Mouse (Mus musculus) layer of hippocampus, postnatal 10 days (tissue): ENCODE measurements around the gene Med26. TPM values are rescaled to one million over a fixed set of nuclear protein-coding genes. Genes with fewer than 3 reads are reported as not detected.

Experiments
- DNase-seq, 2 experiments: peaks; one replicate each; pipeline ENCODE4 v3.0.0; 2021; ENCODE audit warnings: low spot score in 2 of 2
- total RNA-seq, 2 experiments: library from RNA; stranded (reverse); gene quantifications; 2 replicates each; pipeline ENCODE4 v1.2.3; 2021

The Med26 gene
- total RNA-seq, 2 experiments from 2014 or later: 8.9 to 9.2 TPM

DNA sequence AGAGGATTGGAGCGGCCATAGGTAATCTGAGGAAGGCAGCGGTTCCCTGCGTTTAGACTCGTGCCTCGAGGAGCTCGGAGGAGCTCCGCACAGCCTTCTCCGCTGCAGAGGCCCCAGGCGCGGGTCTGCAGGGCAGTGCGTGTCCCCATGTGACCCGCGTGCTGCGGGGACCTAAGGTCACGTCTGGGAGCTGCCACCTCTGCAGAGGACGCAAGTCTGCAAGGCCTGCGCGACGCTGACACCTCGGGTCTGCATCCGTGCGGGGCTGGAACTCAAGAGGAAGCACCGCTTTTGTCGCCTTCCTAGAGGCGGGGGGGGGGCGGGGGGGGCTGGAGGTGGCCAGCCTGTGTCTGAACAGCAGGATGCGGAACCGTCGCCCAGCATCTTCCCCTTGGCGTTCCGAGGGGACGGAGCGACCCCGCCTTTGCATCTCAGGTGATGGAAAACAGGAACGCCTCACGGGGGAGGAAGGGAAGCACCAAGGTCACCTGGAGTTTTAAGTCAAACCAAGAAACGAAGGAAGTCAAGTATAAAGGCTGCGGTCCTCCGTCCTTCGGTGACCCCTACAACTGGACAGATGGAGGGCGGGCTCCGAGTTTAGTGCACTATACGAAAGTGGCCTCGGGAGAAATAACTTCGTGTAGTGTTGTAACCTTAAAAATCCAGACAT is 709 bp upstream of the Med26 start:
- no peak for DNase-seq

DNA sequence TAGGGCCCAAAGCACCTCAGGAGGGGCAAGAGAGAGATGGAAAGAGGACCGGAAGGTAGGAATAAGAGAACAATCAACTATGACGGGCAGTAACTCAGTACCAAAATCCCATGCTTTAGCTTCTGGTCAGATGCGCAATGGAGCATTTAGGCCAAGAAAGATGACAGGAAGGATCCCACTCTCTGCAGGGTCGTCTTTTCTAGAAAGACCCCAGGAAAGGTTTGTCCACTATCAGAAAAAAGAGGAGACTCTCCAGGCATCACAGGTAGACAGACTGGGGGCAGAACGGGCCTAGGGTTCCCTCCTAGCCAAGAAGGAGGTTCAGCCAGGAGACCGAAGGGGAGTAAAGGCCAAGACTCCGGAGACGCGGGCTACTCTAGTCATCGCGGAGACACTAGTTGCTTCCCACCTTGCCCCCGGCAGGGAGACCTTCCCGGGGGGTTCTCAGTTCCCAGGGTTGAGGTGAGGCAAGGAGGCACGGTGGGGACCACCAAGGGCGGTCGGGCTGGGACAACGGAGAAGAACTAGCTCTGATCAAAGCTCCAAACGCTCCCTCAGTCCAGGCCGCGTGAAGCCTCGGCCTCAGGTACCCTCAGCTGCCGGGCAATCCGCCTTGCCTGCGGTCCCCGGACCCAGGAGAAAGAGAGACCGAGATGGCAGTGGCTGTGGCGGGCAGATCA is 808 bp downstream of the Med26 start:
- DNase-seq: no peak

DNA sequence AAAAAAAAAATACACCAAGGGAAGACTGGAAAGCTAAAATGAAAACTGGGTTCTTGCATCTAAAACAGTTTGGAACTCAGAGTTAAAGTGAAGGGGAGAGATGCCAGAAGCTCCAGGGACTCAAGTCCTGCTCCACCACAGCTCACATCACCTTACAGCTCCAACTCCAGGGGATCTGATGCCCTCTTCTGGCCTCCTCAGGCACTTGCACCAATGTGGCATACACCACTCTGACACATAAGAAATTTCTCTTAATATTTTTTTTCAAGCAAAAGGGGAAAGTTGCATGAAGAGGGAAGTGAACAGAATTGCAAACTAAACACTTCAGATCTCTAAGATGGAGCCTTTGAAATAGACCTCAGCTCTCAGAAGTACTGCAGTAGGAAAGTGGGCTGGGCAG is 8.8 kb downstream of the Med26 start:
- no peak for DNase-seq

DNA sequence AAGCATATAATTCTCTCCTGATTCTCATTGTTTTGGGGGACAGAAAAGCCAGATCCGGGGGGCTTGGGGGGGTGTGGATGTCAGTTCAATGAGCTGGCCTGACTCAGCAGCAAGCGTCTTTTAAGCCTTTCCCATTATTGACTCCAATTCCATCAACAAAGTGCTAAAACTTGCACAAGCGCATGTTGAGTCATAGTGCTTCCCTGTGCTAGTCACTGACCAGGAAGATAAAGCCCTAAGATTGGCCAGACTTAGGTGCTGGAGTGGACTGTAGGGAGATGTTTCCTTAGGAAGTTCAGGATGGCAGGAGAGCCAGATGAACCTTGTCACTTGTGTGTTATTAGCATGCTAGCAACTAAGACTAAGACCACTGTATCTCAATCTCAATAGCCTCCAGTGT is 13.2 kb downstream of the Med26 start:
- no peak for DNase-seq

DNA sequence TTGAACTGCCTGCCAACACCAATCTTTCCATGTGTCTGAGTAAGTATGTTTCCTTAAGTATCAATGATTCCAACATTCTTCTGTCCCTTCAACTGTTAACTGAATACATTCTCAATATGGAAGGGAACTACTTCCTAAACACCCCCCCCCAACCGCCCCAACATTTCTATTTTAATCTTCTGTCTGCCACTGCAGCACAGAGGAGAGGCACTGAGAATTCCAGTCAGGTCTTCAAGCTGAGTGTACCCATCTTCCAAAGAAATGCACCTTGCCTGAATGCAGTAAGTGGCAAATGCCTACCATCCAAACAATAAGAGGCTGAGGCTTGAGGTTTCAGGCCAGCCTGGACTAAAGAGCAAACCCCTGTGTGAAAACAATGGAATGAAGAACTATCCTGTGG is 16.0 kb downstream of the Med26 start:
- no peak for DNase-seq

DNA sequence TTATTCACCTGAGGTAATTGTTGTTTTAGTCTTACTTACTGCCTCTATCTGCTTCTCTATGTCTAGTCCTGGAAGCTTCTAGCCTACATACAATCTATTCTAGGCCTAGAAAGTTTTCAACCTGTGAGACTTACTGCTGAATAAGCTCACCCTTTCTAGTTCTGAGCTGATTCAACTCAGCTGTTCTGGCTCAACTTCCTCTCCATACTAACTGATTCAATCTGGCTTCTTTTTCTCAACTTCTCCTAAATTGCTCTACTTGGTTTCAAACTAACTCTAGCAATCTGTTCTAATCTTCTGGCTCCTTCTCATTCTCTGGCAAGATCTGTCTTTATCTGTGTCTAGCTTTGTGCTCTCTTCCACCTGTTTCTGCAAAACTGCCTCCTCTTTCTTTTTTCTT is 26.2 kb downstream of the Med26 start:
- no peak for DNase-seq

DNA sequence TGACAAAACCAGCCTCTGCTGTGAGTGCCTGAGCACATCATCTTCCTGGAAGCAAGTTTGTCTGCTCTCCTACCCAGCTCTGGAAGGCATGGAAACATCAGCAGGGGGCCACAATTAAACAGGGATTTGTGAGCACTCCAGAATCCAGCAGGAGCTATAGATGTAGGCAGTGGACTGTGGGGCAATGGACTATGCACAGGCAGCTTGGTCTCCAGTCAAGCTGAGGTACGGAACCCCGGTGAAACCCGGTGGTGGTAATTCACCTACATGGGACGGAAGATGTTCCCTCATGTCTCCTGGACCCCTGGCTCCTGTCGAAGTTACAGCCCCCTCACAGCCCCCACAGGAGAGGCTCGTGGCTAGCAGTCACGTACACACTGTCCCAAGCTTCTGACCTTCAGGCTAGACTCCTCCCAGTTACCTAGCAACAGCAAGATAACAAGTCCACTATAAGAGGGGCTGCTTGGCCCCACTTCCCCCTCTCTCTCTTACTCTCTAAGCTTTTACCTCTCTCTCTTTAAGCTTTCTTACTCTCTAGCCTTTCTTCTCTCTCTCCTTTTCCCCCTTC is 30.6 kb downstream of the Med26 start:
- DNase-seq: no peak

DNA sequence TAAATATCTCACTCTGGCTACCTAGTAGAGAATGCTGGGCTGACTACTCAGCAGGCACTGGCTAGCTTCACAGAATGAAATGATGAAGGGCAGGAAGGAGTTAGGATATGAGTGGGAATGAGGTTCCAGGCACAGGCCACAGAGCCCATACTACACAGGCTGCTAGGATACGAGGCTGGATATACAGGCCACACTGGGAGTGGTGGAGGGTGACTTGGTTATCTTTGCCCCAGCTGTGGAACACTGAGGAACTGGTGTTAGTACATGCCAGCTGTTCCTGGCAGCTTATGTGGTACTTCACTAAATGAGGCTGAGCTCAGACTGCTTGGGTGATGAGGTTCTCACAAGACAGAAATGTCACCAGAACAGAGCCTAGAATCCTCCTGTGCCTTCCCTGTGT is 34.9 kb downstream of the Med26 start:
- DNase-seq: no peak

DNA sequence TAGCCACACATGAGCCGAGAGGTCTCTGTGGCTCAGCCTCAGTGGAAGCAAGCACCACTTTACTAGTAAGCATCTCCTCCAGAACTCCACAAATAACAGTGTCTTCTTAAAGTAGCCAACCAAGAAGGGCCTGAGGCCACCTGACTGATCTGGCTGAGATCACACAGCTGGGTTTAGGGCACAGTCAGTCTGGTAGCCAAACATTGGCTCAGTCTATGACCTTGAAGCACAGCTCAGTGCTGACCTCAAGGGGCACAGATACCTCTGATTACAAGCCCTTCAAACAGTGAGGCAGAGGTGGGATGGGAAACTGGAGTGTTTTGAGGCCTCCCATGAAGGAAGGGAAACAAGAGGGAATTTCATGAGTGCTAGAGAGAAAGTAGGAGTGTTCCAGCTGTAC is 35.4 kb downstream of the Med26 start:
- no peak for DNase-seq

DNA sequence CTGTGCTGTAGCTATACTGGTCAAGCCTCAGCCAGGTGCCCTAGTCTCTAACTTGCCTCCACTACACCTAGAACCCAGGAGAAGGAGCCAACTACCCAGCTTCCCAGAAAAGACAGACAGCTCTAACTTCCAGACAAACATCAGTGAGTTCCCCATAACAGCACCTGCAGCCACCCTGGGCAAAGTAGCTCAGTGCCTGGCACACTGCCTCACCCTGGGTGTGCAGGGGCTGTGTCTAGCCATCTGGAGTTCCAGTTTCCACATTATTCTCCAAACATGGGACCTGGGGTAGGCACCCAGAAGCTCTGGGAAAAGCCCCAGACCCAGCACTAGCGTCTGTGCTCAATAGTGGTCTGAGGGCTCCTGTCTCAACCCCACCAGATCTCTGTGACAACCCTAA is 40.6 kb downstream of the Med26 start:
- DNase-seq: no peak

DNA sequence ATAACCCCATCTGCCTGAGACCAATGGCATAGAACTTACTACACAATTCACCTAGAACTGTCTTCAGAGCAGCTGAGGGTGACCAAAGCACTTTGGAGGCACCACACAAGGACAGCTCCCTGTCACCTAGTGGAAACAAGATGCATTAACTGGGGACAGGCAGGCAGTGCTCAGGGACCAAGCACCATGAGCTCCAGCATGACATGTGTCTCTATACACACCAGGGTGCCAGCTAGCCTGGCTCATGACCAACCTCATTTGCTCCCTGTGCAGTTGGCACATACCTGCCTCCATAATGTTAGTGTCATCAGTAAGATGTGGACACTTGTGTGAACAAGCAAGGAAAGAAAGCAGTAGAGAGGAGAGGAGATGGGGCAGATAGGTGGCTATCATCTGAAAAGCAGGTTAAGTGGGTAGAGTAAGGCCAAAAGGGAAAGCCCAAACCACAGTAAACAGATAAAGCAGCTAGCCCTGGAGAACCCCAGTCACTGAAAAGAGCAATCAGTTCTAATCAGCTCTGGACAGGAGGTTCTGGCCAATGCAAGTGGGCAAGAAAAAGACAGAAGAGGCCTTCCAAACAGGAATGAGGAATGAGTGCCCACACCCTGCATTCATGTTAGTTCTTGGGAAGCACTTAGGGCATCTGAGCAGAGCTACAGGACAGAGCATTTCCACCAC is 43.3 kb downstream of the Med26 start:
- DNase-seq: no peak

DNA sequence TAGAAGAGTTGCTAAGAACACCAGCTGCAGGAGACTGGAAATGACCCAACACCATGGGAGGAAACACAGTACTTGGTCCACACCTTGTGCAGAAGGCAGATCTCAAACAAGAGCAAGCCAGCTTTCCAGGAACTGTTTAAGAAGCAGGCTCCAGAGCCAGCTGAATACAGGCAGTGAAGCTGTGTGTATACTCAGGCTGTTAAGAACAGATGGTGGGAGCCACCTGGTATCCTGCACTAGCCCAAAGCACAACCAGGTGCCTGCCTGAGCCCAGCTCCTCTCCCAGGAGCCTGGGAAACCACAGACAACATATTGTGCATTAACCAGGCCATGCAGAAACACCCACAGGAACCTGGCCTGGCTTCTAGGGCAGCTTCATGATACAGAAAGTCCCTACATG is 43.9 kb downstream of the Med26 start:
- no peak for DNase-seq

DNA sequence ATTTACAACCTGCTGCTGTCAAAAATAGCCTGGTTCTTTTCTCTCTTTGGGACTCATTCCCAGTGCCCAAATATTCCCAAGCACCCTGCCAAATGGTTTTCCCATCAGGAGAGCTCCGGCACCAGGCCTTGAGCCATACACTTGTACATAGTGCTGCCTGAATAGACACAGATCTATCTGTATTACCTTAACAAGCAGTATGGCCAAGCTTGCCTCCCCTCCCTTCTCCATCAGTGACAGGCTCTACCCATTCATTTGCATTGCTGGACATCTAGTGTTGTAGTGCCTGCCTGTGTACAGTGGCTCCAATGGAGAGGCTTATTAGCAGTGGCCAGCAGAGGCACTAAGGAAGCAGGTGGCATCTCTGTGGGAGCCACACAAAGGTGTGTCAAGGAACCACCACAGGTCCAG is 47.5 kb downstream of the Med26 start:
- no peak for DNase-seq

DNA sequence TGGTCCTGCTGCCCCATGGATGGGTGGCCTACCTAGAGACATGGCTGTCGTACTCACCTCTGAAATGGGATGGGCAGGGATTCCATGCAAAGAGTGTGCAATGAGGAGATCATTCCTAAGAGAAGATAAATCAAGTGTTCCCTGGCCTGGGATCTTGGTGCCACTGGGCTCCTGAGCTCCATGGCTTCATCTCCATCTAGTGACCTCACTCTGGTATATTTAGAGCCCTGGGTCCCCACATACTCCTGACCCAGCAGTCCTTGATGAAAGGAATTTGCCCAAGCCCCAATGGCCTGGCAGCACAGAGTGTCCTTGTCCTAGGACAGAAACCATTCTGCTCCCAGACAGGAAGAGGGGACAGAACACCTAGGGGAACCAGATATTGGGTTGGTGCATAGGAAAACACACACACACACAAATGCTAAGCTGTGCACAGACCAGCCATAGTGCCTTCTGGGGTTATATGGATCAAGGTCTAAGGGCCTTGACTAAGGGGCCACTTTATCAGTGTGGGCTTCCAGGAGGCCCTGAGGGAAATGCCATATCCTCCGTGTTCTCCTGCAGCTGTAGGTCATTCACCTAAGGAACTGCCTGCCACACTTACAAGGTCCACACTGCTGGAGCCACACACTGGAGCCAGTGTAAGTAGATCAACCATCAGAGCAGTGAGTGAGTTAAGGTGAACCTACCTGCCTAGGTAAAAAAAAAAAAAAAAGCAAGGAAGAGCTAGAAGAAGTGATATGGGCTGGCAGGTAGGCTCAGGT is 48.4 kb downstream of the Med26 start:
- DNase-seq: no peak

DNA sequence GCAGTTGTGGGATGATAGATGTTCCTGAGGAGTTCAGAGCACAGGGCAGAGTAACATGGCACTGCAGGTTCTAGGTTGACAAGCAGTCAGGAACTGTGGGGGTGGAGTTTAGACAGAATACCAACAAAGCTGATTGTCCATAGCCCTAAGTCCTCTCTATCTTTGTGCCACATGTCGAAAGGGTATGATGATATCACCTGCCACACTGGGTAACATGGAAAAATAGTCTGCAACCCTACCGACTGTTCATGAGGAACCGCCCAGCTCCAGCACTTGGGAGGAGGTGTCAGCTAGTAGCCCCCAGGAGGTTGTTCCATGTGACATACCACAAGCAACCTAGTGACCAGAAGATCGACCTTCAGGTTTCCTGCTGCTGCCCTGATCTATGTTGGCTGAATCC is 49.5 kb downstream of the Med26 start:
- no peak for DNase-seq

DNA sequence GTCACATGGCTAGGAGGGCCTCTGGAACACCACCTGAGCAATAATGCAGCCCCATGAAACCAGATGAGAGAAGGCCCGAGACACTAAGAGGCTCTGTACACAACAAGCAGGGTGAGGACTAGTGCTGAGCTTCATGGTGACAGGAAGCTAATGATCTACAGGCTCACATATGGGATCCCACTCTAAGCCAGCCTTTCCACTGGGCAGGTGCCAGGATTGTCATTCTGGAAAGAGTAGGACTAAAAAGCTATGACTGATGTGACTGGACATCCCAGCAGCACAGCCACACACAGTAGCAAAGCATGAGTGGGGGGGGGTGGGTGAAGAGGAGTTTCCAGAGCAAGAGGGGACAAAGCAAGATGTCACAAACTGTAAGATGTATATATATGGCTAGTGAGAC is 50.2 kb downstream of the Med26 start:
- DNase-seq: no peak

DNA sequence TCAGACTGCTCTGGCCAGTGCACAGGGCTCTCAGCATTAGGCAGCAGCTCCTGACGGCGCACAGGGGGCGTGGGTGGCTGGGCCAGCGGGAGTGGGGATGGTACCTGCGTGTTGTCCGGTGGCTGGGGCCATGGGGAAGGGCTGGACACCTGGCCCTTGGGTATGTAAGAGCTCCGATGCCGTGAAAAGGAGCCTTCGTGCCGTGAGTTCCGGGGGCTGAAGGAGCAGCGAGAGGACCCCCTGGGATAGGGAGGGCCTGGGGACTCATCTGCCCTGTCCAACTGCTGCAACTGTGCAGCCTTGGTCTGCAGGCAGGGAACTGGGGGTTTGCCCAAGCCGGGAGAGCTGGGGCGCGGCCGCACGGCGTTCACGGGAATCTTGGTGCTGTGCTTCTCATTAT is 51.9 kb downstream of the Med26 start:
- no peak for DNase-seq

DNA sequence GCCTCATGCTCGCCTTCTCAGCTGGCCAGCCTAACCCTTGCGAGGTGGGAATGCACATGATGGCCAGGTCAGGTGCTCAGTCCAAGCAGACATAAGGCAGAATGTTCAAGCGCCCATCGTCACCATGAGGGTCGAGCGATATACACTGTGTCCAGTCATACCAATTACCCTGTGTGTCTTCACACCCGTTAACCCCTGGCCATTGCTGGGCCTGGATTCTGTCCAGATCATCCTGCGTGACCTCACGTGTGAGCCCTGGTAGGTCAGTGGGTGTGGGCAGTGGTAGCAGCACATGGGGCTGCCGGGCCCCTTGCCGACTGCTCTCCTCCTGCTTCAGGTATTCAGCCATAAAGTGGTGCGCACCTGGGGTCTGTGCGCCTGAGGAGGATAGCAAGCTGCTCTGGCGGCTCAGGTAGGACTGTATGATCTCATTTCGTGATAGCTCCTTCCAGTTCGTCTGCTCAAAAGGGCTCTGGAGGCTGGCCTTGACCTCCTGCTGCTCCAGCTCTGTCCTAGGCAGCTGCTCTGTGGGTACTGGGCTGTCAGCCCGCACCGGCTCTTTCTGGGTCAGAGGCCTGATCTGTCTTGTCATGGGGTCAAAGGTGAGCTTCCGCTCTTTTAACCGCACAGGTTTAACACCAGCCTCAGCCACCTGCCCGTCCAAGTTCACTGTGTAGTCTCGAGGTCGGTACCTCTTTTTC is 52.5 kb downstream of the Med26 start:
- no peak for DNase-seq

DNA sequence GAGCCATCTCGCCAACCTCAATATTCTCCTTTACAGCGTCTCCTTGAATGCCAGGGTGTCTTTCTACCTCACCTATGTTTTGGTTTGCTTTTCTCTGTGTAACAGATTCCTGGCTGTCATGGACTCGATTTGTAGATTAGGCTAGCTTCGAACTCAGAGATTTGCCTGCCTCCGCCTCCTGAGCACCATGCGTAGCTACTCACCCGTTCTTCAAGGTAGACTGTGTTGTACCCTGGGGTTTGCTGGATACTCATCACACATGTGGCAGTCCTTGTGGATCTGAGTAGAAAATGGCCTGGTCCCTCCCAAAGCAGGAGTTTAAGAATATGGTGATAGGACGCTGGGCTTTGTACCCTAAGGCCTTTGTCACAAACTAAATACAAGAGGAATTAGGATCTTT is 54.7 kb downstream of the Med26 start:
- no peak for DNase-seq

DNA sequence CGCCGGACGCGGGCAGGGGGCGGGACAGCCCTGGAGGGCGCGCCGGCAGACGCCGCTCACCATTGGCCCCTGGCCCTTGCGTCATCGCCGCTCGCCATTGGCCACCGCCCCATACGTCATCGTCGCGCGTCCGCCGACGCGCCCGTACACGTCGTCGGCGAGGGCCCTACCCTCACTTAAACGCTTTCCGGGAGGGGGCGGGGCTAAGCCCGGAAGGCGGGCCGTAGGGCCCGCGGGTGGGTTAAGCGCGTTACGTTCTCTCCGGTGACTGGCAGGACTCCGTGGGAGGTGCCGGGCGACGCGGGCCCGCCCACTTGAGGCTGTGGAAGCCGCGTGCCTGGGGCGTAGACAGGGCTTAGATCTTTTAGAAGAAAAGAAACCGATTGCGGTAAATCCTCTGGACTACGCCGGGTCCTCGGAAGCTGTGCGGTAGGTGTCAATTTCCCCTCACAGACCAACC is 55.4 kb downstream of the Med26 start:
- peak; percentile 99 for DNase-seq
